Mouse (Mus musculus) MN1 (cell line): ENCODE measurements around the gene Cryzl1.
"Not testable (repeated sequence)": the region's sequence is repeated elsewhere in the genome, so short reads cannot be mapped to it uniquely, and the experiment has no call there.

Experiments
- DNase-seq: peaks from one replicate; pipeline ENCODE4 v3.0.0-alpha.2; 2016; ENCODE audit warnings: low spot score

Cryzl1 gene

DNA sequence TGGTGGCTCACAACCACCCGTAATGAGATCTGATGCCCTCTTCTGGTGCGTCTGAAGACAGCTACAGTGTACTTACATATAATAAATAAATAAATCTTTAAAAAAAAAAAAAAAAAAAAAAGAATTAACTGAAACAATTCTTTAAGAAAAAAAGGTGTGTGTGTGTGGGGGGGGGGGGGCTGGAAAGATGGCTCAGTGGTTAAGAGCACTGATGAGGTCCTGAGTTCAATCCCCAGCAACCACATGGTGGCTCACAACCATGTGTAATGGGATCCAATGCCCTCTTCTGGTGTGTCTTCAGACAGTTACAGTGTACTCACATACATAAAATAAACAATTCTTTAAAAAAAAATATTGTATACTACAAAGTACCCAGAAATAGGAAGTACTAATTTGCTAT, 83.4 kb downstream of the Cryzl1 start:
- DNase-seq, result not testable (repeated sequence)

DNA sequence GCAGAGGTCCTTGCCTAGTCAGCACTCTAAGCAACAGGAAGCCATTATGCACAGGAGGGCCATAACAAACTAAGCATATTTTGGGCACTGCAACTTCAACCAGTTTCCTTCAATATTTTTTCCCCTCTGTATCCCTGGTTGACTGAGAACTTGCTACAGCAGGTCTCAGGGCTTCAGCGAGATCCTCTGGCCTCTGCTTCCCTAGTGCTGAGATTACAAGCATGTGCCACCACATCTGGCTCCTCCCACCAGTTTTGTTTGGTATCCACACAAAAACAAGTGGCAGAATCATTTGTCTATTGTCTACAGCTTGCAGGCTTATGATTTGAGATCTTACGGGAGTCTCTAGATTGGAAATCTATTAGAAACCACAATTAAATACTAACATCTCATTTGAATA, 83.9 kb downstream of the Cryzl1 start:
- DNase-seq, result no peak

DNA sequence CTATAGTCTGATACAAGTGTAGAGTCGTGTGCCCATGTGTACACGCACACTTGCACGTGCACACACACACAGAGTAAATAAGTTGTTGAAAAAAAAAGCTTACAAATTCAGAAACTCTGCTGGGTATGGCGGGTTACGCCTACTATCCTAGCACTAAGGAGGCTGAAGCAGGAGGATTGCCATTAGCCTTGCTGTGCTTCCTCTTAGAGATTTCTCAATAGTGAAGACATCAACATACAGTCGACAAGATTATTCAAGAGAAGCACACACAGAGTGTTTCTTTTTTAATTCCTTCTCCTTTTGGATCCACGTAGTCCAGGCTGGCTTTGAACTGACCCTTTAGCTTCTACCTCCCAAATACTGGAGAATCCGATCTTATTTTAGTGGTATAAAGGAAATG, 88.6 kb downstream of the Cryzl1 start:
- no peak for DNase-seq

DNA sequence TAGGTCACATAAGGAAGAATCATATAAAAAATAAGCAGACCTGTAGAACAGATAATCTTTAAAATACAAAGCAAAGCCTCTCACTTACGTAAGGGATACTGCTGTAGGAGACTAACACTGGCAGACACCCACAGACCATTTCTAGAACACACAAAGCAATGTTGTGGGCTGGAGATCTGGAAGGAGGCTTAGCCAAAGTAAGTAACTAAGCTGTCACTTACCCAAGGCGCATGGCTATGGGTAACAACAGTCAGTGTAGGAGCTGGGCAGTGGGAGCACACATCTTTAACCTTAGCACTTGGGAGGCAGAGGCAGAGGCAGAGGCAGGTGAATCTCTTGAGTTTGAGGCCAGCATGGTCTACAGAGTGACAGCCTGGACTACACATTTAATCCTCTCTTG, 89.1 kb downstream of the Cryzl1 start:
- DNase-seq, result no peak
